Mouse (Mus musculus) layer of hippocampus, postnatal 25 days (tissue): Measurements from ENCODE around the gene Krt83. TPM values are rescaled to one million over a fixed set of nuclear protein-coding genes. Genes with fewer than 3 reads are reported as not detected.
A peak's percentile ranks its signal among the peaks of the same experiment; 100 is the strongest.

Source experiments
- DNase-seq, 2 experiments: peaks; one replicate each; pipeline ENCODE4 v3.0.0; 2022; ENCODE audit warnings: mixed read lengths in 2 of 2, low spot score in 1 of 2; ENCODE audit errors: extremely low spot score in 1 of 2
- total RNA-seq, 2 experiments: library from RNA; stranded (reverse); gene quantifications; 2 replicates each; pipeline ENCODE4 v1.2.3; 2021

Gene Krt83
- total RNA-seq, 2 experiments from 2014 or later, result not detected

DNA sequence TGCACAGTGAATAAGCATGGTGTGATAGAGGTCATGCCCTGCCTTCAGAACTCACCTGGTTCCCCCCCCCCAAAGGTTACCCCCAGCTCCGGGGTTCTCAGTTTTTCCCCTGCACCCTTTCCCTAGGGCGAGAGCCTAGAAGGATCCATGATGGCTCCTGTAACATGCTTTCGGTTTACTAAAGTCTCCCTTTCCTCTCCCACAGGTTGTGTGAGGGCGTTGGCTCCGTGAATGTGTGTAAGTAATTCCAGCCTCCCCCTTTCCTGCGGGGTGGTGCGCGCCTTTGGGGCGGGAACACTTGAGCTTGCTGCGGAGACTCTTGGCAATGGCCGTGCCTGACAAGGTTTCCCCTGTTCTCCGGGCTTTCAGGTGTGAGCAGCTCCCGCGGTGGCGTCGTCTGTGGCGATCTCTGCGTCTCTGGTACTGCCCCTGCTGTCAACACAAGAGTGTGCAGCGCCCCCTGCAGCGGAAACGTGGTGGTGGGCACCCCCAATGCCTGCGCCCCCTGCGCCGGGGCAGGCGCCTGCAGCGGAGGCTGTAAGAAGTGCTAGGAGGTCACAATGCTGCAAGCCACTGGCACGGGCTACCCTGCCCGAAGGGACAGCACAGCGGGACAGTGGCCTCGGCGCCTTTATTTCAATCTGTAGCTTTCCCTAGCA is 12.2 kb downstream of the Krt83 start:
- peak; percentile 48 to 65 for DNase-seq

DNA sequence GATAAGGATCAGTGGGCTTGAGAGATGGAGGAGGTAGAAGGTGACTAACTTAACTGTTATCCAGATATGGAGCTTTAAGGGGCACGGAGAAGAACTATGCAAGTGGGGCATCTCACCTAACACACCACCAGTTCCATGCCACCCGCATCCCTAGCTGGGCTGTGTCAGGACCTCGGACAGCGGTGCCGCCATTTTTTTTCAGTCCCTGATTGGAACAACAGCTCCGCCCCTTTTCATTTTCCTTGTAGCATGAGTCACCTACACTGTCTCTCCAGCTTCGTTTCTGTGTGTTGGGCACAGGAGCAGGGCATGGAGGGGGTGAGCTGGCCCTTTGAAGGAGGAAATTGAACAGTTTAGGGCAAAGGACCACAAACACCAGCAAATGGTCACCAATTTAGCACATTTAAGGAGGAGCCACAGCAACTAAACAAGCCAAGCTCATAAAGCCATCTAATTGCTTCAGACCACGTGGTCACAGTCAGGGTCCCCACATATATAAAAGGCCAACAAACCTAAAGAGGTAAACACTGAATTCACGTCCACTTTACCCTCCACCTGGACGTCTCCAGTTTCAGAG is 18.3 kb downstream of the Krt83 start, which contains the start of gene Krt86:
TSS of gene Krt86 (plus strand) at position 527 of the 577 bp plus-strand sequence.
- DNase-seq, result no peak

DNA sequence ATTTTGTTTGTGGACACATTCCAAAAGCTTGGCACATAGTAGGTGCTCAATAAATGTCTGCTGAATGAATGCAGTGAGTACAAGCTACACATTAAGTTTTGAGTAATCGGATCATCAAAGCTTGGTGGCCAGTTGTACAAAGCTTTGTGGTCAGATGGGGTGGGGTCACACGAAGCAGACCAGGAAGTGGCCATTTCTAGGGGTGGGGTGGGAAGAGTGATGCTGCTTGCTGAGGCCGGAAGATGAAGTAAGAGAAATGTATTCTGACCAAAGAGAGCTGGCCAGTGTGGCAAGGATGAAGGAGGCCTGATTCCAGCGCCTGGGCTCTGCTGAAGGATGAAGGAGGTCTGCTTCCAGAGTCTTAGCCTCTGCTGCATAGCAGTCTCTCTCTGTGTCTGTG is 22.2 kb downstream of the Krt83 start:
- DNase-seq, result no peak

DNA sequence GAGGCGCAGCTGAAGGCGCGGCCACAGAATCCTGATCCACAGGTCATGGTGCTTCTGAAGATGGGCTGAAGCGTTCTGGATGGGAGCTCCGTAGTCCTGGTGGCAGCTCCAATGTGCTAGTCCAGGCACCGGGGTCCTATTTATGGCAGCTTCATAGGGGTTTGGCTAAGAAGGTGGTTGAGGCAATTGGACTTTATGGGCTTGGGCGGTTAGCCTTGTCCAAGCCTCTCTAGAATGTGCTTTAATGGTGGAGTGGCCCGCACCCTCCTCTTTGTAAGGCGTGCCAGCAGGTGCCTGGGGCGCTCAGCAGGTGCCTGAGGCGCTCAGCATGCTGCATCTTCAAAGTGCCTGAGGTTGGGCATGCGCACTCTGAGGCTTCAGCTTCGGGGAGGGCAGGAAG is 27.7 kb downstream of the Krt83 start, which contains the start of gene Krt81:
TSS of gene Krt81 (minus strand) at position 101 of the 400 bp plus-strand sequence.
- DNase-seq, result no peak

DNA sequence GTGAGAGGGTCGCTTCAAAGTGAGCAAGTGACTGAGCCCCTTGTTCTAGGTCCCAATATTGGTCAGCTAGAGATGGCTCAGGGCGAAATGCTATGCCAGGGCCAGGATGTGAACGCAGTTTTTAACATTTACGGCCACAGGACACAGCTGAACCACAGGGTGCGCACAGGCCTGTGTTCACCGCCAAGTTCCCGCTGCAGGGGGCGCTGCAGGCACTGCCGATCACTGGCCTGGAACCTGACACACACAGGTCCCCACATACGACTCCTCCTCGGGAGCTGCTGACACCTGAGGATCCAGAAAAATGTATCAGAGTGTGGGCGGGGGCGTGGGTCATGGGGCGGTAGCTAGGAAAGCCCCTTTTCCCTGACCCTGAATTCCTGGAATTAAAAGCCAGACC is 32.0 kb downstream of the Krt83 start:
- no peak for DNase-seq

DNA sequence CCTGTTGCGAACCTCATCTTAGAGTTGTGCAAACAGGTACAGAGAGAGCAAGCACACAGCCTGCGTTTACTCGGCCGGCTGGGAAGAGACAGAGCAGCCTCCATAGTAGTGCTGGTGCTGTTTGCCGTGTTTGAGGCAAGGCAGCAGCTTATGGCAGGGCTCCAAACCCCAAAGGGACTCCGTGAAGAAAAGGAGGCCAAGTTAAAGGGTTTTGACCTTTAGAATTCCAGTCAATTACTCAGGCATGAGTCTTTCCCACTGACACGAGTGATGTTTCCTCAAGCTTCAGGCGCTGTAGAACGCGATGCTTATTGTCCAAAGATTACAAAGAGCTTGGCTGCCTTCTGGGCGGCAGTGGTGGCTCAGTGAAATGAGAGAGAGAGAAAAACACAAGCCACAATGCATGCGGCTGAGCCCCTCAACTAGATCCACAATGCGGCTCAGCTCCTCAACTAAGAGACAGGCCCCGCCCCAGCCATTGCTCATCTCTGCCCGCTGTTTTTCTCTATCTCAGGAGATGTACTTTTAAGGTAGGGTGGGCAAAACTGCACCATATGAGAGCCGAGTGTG is 32.9 kb downstream of the Krt83 start:
- no peak for DNase-seq

DNA sequence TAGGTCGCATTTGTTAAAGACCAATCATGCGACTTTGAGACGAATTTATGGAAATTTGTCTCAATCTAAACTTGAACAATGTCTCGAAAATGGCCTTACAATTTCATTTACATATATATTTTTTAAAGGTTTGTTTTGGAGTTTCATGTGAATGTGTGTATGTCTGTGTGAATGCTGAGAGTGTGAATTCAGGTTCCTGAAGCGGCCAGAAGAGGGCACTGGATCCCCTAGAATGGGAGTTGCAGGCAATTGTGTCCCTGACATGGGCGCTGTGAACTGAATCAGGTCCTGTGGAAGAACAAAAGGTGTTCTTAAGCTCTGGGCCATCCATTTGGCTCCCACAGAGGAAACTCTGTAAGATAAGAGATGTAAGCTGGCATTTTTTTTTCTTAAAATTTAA is 35.4 kb downstream of the Krt83 start:
- no peak for DNase-seq

DNA sequence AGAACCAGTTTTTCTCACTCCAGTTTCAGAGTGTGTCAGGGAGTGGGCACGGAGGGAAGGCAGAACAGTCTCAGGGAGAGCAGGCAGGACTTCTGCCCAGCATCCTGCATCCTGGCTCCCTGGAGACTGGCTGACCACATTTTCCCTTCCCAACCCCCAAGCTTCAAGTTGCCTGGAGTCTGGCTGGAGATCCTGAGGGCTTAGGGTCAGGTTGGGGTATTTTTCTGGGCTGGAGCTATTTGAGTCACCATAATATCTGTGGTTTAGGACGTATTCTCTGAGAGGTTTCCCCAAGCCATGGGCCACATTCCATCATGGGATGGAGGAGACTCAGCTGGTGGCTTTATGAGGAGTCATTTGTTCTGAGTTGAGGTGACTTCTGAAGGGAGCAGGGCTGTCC is 36.0 kb downstream of the Krt83 start:
- DNase-seq, result no peak

DNA sequence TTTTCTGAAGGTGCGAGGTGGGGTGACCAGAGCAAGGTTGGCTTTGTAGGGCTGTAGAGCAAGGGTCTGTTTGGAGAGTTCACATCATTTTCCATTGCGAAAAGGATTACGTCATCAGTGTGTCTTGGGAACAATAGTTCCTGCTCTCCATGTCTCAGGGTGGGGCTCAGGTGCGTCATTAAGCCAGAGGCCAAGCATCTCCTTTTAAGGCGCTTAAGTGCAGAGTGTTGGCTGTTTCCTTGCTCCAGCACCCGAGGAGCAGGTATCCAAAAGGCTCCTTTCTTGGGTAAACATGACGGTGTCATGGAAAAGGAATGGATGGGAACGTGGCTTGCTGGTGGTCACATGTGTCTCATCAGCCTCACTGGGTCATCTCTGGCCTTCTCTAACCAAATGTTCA is 36.5 kb downstream of the Krt83 start:
- no peak for DNase-seq

DNA sequence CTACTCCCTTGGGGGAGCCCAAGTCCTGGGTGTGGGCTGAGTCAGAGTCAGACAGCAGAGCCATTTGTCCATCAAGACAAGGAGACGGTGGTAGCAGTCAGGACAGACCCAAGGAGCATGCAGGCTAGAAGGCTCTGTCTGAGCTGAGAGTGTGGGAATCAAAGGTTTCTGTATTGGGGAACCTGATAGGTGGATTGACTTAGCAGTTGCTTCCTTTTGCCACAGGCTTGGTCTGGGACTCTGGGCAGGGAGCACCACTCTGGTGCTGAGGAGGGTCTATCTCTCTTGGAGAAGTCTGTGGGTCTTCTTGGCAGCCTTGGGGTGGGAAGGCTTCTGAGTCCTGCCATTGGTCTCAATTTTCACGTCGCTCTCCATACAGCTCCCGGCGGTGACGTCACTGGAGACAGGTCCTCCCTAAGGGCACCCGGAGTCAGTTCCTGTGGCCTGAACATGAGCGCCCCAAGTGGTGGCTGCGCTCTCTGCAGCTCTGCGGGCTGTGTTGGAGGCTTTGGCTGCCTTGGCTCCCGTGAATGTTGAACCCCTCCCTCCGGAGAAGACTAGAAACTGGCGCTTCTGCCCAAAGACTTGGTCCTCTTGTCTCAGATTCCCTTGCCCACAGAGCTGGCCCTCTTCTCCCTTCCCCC is 38.1 kb downstream of the Krt83 start:
- peak; percentile 62 to 84 for DNase-seq

DNA sequence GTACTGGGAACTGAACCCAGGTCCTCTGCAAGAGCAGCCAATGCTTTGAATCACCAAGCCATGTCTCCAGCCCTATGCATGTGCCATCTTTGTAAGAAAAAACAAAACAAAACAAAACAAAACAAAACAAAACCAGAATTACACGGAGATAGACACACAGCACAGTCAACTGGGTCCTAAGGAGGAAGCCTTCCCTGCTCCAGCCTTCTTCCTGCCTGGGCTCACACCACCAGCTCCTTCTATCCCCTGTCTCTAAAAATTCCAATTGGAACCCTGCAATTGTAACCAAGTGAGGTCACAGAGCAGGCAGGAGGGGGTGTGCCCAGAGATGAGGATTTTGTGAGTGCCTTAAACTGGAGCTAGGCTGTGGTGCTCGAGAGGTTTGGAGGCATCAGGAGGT is 43.9 kb downstream of the Krt83 start, which contains the start of gene Krt88:
TSS of gene Krt88 (plus strand) at position 301 of the 400 bp plus-strand sequence.
- DNase-seq, result no peak

DNA sequence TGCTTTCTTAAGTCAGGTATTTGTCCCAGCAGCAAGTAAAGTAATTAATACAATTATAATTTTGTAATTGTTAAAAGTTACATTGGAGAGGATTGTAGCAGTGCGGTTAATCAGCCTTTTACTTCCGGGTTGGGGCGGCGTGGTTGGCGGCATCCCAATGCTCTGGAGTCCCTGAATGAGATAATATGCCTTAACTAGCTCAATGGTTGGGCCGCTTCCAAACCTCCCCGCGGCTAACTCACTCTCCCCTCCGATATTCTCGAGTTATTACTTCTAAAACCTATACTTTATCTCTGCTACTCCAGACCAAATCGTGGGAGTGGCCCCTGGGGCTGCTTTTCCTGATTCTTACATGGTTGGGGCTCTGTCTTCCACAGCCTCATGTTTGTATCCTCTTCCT is 44.7 kb downstream of the Krt83 start:
- DNase-seq, result no peak

DNA sequence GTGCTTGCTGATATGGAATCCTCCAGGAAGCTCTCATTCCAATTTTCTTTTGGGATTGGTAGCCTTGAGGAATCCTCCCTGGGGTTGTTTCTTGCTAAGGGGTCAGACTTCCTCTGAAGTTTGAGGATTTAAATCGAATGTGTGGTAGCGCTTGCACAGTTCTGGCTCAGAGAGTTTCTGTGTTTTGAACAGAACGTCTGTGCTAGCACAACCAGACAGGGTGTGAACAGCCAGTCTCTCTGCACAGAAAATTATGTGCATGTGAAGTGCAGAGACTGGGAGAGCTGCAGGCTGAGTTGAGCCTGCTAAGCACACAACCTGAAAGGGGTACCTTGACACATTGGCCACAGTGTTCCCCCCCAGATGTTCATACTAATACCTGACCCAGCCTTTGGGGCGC is 50.5 kb downstream of the Krt83 start:
- peak in 1 of 2 experiments; percentile 22 for DNase-seq

DNA sequence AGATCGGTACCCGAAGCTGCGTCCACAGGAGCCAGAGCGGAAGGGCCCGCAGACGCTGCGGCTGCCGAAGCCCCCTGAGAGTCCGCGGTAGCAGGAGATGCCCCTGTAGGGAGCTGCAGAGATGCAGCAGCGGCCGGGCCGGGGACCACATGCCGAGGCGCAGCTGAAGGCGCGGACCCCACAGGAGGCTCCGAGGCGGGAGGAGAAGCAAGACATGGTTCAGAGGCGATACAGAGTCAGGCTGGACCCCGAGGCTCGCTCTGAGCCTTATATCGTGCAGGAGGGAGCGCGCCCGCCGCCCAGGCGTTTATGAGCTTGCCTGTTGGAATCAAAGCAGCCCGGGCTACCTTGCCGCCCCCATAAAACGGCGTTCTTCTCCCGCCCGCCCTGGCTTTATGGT is 52.8 kb downstream of the Krt83 start, which contains the start of gene Krt87:
TSS of gene Krt87 (minus strand) at position 250 of the 400 bp plus-strand sequence.
- DNase-seq, result no peak

DNA sequence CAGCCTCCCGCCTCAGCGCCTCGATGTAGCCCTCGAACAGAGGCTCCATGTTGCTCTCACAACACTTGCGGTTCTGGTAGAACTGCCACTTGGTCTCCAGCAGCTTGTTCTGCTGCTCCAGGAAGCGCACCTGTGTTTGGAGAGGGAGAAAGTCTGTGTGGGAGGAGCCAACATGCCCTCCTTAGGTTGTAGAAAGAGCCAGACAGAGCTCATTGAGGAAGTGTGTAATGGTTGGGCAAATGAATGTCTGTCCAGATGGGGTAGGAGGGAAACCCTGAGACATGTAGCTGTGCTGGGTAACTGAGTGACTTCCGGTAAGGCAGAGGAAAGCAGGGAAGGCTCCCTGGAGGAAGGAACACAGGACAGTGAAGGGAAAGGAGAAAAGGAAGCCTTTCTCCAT is 54.7 kb downstream of the Krt83 start:
- no peak for DNase-seq

Other genes starting within 250 kb of the Krt83 start
- 10 to 100 TPM; 50.5 to 62.3 TPM for gene Nr4a1, start 237.2 kb downstream of the Krt83 start, total RNA-seq
- 10 to 100 TPM; 45.2 to 53.9 TPM for gene Atg101, start 207.2 kb downstream of the Krt83 start, total RNA-seq
- under 1 TPM; 0.22 to 0.42 TPM for gene 6030408B16Rik, start 198.3 kb downstream of the Krt83 start, total RNA-seq
- under 1 TPM; 0.21 to 0.22 TPM for gene Krt80, start 121.3 kb downstream of the Krt83 start, total RNA-seq
- gene Krt7, start 80.5 kb downstream of the Krt83 start, total RNA-seq, result not detected
- gene Krt87, start 52.7 kb downstream of the Krt83 start, total RNA-seq, result under 1 TPM; 0.42 to 0.71 TPM
- gene Krt88, start 43.8 kb downstream of the Krt83 start, total RNA-seq, result not detected
- gene Krt81, start 27.8 kb downstream of the Krt83 start, total RNA-seq, result not detected
- gene Krt86, start 18.0 kb downstream of the Krt83 start, total RNA-seq, result not detected
- gene Gm49425, start 25.7 kb upstream of the Krt83 start, total RNA-seq, result not detected
- gene Krt84, start 41.3 kb upstream of the Krt83 start, total RNA-seq, result not detected
- not detected for gene Krt82, start 59.2 kb upstream of the Krt83 start, total RNA-seq
- not detected for gene Krt90, start 71.4 kb upstream of the Krt83 start, total RNA-seq
- gene Krt75, start 82.4 kb upstream of the Krt83 start, total RNA-seq, result not detected
- gene Gm5414, start 136.7 kb upstream of the Krt83 start, total RNA-seq, result not detected
- not detected for gene Gm5478, start 155.9 kb upstream of the Krt83 start, total RNA-seq
- not detected for gene Krt6b, start 188.8 kb upstream of the Krt83 start, total RNA-seq
- not detected for gene Krt6a, start 202.8 kb upstream of the Krt83 start, total RNA-seq
- gene Krt5, start 221.4 kb upstream of the Krt83 start, total RNA-seq, result under 1 TPM; 0.33 to 0.52 TPM